Mouse (Mus musculus) midbrain, embryonic 14.5 days (tissue): ENCODE measurements around the gene Palm3. TPM values are rescaled to one million over a fixed set of nuclear protein-coding genes. Genes with fewer than 3 reads are reported as not detected.
A peak's percentile ranks its signal among the peaks of the same experiment; 100 is the strongest.

Source experiments
- ATAC-seq: fragments of 200-750 bp; cut with Nextera tagmentation; 2 replicates; pipeline ENCODE4 v1.8.0; 2017; ENCODE audit warnings: moderate number of reproducible peaks, moderate library complexity; ENCODE audit not compliant: low FRiP score, low TSS enrichment
- DNase-seq: peaks from one replicate; pipeline ENCODE4 v3.0.0-alpha.2; 2015
- H3K27ac ChIP-seq: fragments of 300-500 bp; sonication (generic); replicated peaks from 2 replicates; pipeline ENCODE4 v1.5.1; 2014; ENCODE audit warnings: mild to moderate bottlenecking, low read depth, low read length, moderate library complexity
- H3K27me3 ChIP-seq: fragments of 300-500 bp; sonication (generic); 2 replicates; pipeline ENCODE4 v1.6.1; 2014; ENCODE audit warnings: low read length, control low read depth, mixed read lengths; ENCODE audit not compliant: control insufficient read depth, insufficient read depth
- H3K36me3 ChIP-seq: fragments of 300-500 bp; sonication (generic); 2 replicates; pipeline ENCODE4 v1.6.1; 2014; ENCODE audit warnings: low read length, control low read depth; ENCODE audit not compliant: control insufficient read depth, insufficient read depth
- H3K4me1 ChIP-seq: fragments of 300-500 bp; sonication (generic); 2 replicates; pipeline ENCODE4 v1.6.1; 2014; ENCODE audit warnings: mild to moderate bottlenecking, antibody characterized with exemption, low read length, control low read depth; ENCODE audit not compliant: control insufficient read depth, insufficient read depth
- H3K4me2 ChIP-seq: fragments of 300-500 bp; sonication (generic); 2 replicates; pipeline ENCODE4 v1.6.1; 2014; ENCODE audit warnings: mild to moderate bottlenecking, low read length, moderate library complexity
- H3K4me3 ChIP-seq: fragments of 300-500 bp; sonication (generic); replicated peaks from 2 replicates; pipeline ENCODE4 v1.5.1; 2014; ENCODE audit warnings: low read depth, low read length
- H3K9ac ChIP-seq: fragments of 300-500 bp; sonication (generic); replicated peaks from 2 replicates; pipeline ENCODE4 v1.6.1; 2014; ENCODE audit warnings: mild to moderate bottlenecking, low read length, moderate library complexity
- H3K9me3 ChIP-seq: fragments of 300-500 bp; sonication (generic); 2 replicates; pipeline ENCODE4 v1.6.1; 2016; ENCODE audit warnings: low read length, control low read depth, mixed read lengths; ENCODE audit not compliant: control insufficient read depth
- WGBS: fragments of 180-500 bp; shearing (Covaris S2); extraction: QIAGEN DNeasy Blood & Tissue Kit; methylation state at CpG from one replicate; pipeline ENCODE4 v1.1.7; 2014; 5-methylcytosine and 5-hydroxymethylcytosine counted together
- polyA plus RNA-seq: library from polyadenylated mRNA; unstranded; fragments of >200 nt; fragmentation: Nextera tagmentation; extraction: Ambion mirVana; gene quantifications from 2 replicates; pipeline ENCODE4 v1.2.1, GENCODE M21; 2014

Gene Palm3
- polyA plus RNA-seq, 1 experiment from 2014 or later, result 0.87 TPM

- peaks cover 32% of the 10 kb centered on the region for H3K4me1 ChIP-seq
- no peak overlapping the region for H3K4me2 ChIP-seq
- 64% methylated on average over 1 of the region's 1 CpGs for WGBS
- H3K27ac ChIP-seq, result no peak overlapping the region
- no peak for ATAC-seq
- H3K36me3 ChIP-seq, result peaks cover under 1% of the 10 kb centered on the region; the same call in 1 of the 2 replicates
- H3K9ac ChIP-seq, result no peak overlapping the region
- no peaks in the 10 kb centered on the region for H3K9me3 ChIP-seq
- no peak overlapping the region for H3K4me3 ChIP-seq
- H3K27me3 ChIP-seq, result no peaks in the 10 kb centered on the region
- no peak for DNase-seq
Measured at GRCm38 (mm10) chr8:84069169-84069568, 47.9 kb downstream of the Palm3 start.

- DNase-seq (no peak), ATAC-seq (no peak)
- Histone ChIP-seq H3K4me1 (peaks cover 32% of the 10 kb centered on the region), H3K9ac (no peak overlapping the region), H3K4me2 (no peak overlapping the region), H3K36me3 (peaks cover 6% of the 10 kb centered on the region), H3K9me3 (no peaks in the 10 kb centered on the region), H3K27ac (no peak overlapping the region), H3K4me3 (no peak overlapping the region), H3K27me3 (no peaks in the 10 kb centered on the region)
- WGBS, result 53% methylated on average over 2 of the region's 2 CpGs
Measured at GRCm38 (mm10) chr8:84069750-84070149, 48.5 kb downstream of the Palm3 start.

- peaks cover 32% of the 10 kb centered on the region for H3K4me1 ChIP-seq
- no peak overlapping the region for H3K4me3 ChIP-seq
- no peak for ATAC-seq
- H3K27me3 ChIP-seq, result no peaks in the 10 kb centered on the region
- H3K9me3 ChIP-seq, result no peaks in the 10 kb centered on the region
- H3K9ac ChIP-seq, result no peak overlapping the region
- H3K36me3 ChIP-seq, result peaks cover 10% of the 10 kb centered on the region
- 83% methylated on average over 5 of the region's 5 CpGs for WGBS
- DNase-seq, result no peak
- no peak overlapping the region for H3K4me2 ChIP-seq
- no peak overlapping the region for H3K27ac ChIP-seq
Measured at GRCm38 (mm10) chr8:84070241-84070640, 49.0 kb downstream of the Palm3 start.

GRCm38 (mm10) chr8:84070667-84071066 lies 49.4 kb downstream of the Palm3 start:
- no peak overlapping the region for H3K27ac ChIP-seq
- H3K9ac ChIP-seq, result no peak overlapping the region
- no peak overlapping the region for H3K4me2 ChIP-seq
- ATAC-seq (no peak), DNase-seq (no peak)
- peaks cover 30% of the 10 kb centered on the region for H3K4me1 ChIP-seq
- H3K9me3 ChIP-seq, result no peaks in the 10 kb centered on the region
- WGBS, result 83% methylated on average over 2 of the region's 2 CpGs
- H3K4me3 ChIP-seq, result no peak overlapping the region
- no peaks in the 10 kb centered on the region for H3K27me3 ChIP-seq
- H3K36me3 ChIP-seq, result peaks cover 14% of the 10 kb centered on the region

- Histone ChIP-seq H3K4me3 (no peak overlapping the region), H3K9me3 (no peaks in the 10 kb centered on the region), H3K4me1 (peaks cover 29% of the 10 kb centered on the region), H3K27ac (no peak overlapping the region), H3K36me3 (peaks cover 24% of the 10 kb centered on the region), H3K4me2 (no peak overlapping the region), H3K27me3 (no peaks in the 10 kb centered on the region), H3K9ac (no peak overlapping the region)
- 67% methylated on average over 3 of the region's 3 CpGs for WGBS
- no peak for DNase-seq
- ATAC-seq, result no peak
Measured at GRCm38 (mm10) chr8:84071921-84072320, 50.6 kb downstream of the Palm3 start.

- ATAC-seq (no peak), DNase-seq (no peak)
- Histone ChIP-seq H3K27me3 (no peaks in the 10 kb centered on the region), H3K27ac (no peak overlapping the region), H3K4me2 (no peak overlapping the region), H3K4me1 (peaks cover 29% of the 10 kb centered on the region), H3K4me3 (no peak overlapping the region), H3K9me3 (no peaks in the 10 kb centered on the region), H3K36me3 (peaks cover 28% of the 10 kb centered on the region), H3K9ac (no peak overlapping the region)
- WGBS, result 87% methylated on average over 10 of the region's 10 CpGs
Measured at GRCm38 (mm10) chr8:84072321-84072720, 51.0 kb downstream of the Palm3 start.

- peaks cover 35% of the 10 kb centered on the region for H3K36me3 ChIP-seq
- no peaks in the 10 kb centered on the region for H3K9me3 ChIP-seq
- WGBS, result 33% methylated on average over 10 of the region's 10 CpGs
- no peak overlapping the region; the same call in 1 of the 2 replicates for H3K9ac ChIP-seq
- H3K4me1 ChIP-seq, result peaks cover 20% of the 10 kb centered on the region
- no peaks in the 10 kb centered on the region for H3K27me3 ChIP-seq
- no peak overlapping the region for H3K4me3 ChIP-seq
- peak; percentile 57 for DNase-seq
- no peak for ATAC-seq
- 0 out of 2 replicates have a peak overlapping the region, but pooled peaks have one; percentile 18 for H3K4me2 ChIP-seq
- H3K27ac ChIP-seq, result peak overlapping the region; percentile 73
Measured at GRCm38 (mm10) chr8:84073230-84073976, 52.1 kb downstream of the Palm3 start.

- Histone ChIP-seq H3K9me3 (no peaks in the 10 kb centered on the region), H3K36me3 (peaks cover 59% of the 10 kb centered on the region), H3K9ac (no peak overlapping the region), H3K4me1 (peaks cover 11% of the 10 kb centered on the region), H3K4me2 (no peak overlapping the region), H3K4me3 (no peak overlapping the region), H3K27me3 (no peaks in the 10 kb centered on the region), H3K27ac (no peak overlapping the region)
- DNase-seq (no peak), ATAC-seq (no peak)
- 92% methylated on average over 1 of the region's 1 CpGs for WGBS
Measured at GRCm38 (mm10) chr8:84076412-84076811, 55.1 kb downstream of the Palm3 start.

GRCm38 (mm10) chr8:84076849-84077248 lies 55.6 kb downstream of the Palm3 start:
- Histone ChIP-seq H3K4me2 (no peak overlapping the region), H3K4me1 (peaks cover 11% of the 10 kb centered on the region), H3K36me3 (peaks cover 62% of the 10 kb centered on the region), H3K9me3 (no peaks in the 10 kb centered on the region), H3K4me3 (no peak overlapping the region), H3K27ac (no peak overlapping the region), H3K9ac (no peak overlapping the region), H3K27me3 (no peaks in the 10 kb centered on the region)
- 91% methylated on average over 3 of the region's 3 CpGs for WGBS
- DNase-seq, result no peak
- ATAC-seq, result no peak
